Mouse (Mus musculus): Measurements from ENCODE around the gene Gimap1. TPM values are rescaled to one million over a fixed set of nuclear protein-coding genes. Genes with fewer than 3 reads are reported as not detected.

The Gimap1 gene
- polyA plus RNA-seq, 1 experiment from 2014 or later: 33.1 TPM

- no peaks in the 10 kb centered on the region for H3K9me3 ChIP-seq (replicated peaks)
- H3K4me2 ChIP-seq: no peak overlapping the region
Observed at GRCm38 (mm10) chr6:48772030-48772429, 33.2 kb downstream of the Gimap1 start.

GRCm38 (mm10) chr6:48784406-48784805 is 45.6 kb downstream of the Gimap1 start:
- no peak overlapping the region for H3K4me3 ChIP-seq (replicated peaks)
- H3K9me3 ChIP-seq (replicated peaks): peaks cover 4% of the 10 kb centered on the region; the same call in 1 of the 2 replicates
- 89% methylated on average over 1 of the region's 1 CpGs for WGBS
- no peak overlapping the region for H3K4me2 ChIP-seq
- H3K36me3 ChIP-seq: no peaks in the 10 kb centered on the region
- H3K27me3 ChIP-seq: no peaks in the 10 kb centered on the region
- no peak overlapping the region for H3K27ac ChIP-seq
- no peak for ATAC-seq (replicated peaks; ENCODE audit: low FRiP score)
- no peak overlapping the region for H3K9ac ChIP-seq
- no peaks in the 10 kb centered on the region for H3K4me1 ChIP-seq

More at GRCm38 (mm10) chr6:48772030-48772429, 33.2 kb downstream of the Gimap1 start:
- H3K27me3 ChIP-seq: no peaks in the 10 kb centered on the region
- no peak overlapping the region for H3K4me3 ChIP-seq (replicated peaks)
- 0 out of 2 replicates have a peak, but pooled peaks have one; percentile 22 for ATAC-seq (replicated peaks; ENCODE audit: low FRiP score)
- no peaks in the 10 kb centered on the region for H3K4me1 ChIP-seq
- no peak overlapping the region for H3K27ac ChIP-seq
- H3K9ac ChIP-seq: no peak overlapping the region
- WGBS: 6% methylated on average over 8 of the region's 8 CpGs
- H3K36me3 ChIP-seq: no peaks in the 10 kb centered on the region

GRCm38 (mm10) chr6:48785189-48785588 is 46.3 kb downstream of the Gimap1 start:
- H3K27me3 ChIP-seq: no peaks in the 10 kb centered on the region
- 63% methylated on average over 1 of the region's 1 CpGs for WGBS
- H3K9me3 ChIP-seq (replicated peaks): peaks cover 4% of the 10 kb centered on the region; the same call in 1 of the 2 replicates
- no peak for ATAC-seq (replicated peaks; ENCODE audit: low FRiP score)
- H3K27ac ChIP-seq: no peak overlapping the region
- H3K9ac ChIP-seq: no peak overlapping the region
- no peak overlapping the region for H3K4me3 ChIP-seq (replicated peaks)
- H3K4me2 ChIP-seq: no peak overlapping the region
- no peaks in the 10 kb centered on the region for H3K4me1 ChIP-seq
- H3K36me3 ChIP-seq: no peaks in the 10 kb centered on the region

GRCm38 (mm10) chr6:48785601-48786000 is 46.7 kb downstream of the Gimap1 start:
- ATAC-seq (replicated peaks; ENCODE audit: low FRiP score): no peak
- 68% methylated on average over 2 of the region's 2 CpGs for WGBS
- Histone ChIP-seq H3K4me3 (replicated peaks) (no peak overlapping the region), H3K36me3 (no peaks in the 10 kb centered on the region), H3K9me3 (replicated peaks) (0 out of 2 replicates have a peak, but pooled peaks cover under 1% of the 10 kb centered on the region), H3K9ac (no peak overlapping the region), H3K4me2 (no peak overlapping the region), H3K27ac (no peak overlapping the region), H3K4me1 (no peaks in the 10 kb centered on the region), H3K27me3 (no peaks in the 10 kb centered on the region)

GRCm38 (mm10) chr6:48787867-48788266 is 49.0 kb downstream of the Gimap1 start:
- WGBS: 84% methylated on average over 2 of the region's 2 CpGs
- Histone ChIP-seq H3K4me3 (replicated peaks) (no peak overlapping the region), H3K9ac (no peak overlapping the region), H3K4me2 (no peak overlapping the region), H3K9me3 (replicated peaks) (no peaks in the 10 kb centered on the region), H3K27me3 (no peaks in the 10 kb centered on the region), H3K36me3 (no peaks in the 10 kb centered on the region), H3K27ac (no peak overlapping the region), H3K4me1 (no peaks in the 10 kb centered on the region)
- no peak for ATAC-seq (replicated peaks; ENCODE audit: low FRiP score)

Other genes starting within 250 kb of the Gimap1 start
- gene Atp6v0e2, start 201.4 kb upstream of the Gimap1 start, polyA plus RNA-seq (2015; fragmentation: Nextera tagmentation; extraction: Ambion mirVana): 28.0 and 29.6 TPM in 2 replicates
- 12.8 and 16.4 TPM in 2 replicates for gene Lrrc61, start 184.3 kb upstream of the Gimap1 start, polyA plus RNA-seq (2015; fragmentation: Nextera tagmentation; extraction: Ambion mirVana)
- gene Rarres2, start 166.3 kb upstream of the Gimap1 start, polyA plus RNA-seq (2015; fragmentation: Nextera tagmentation; extraction: Ambion mirVana): 55.4 and 68.7 TPM in 2 replicates
- not detected in 2 replicates for gene Gm45021, start 149.4 kb upstream of the Gimap1 start, polyA plus RNA-seq (2015; fragmentation: Nextera tagmentation; extraction: Ambion mirVana)
- gene Repin1, start 145.2 kb upstream of the Gimap1 start, polyA plus RNA-seq (2015; fragmentation: Nextera tagmentation; extraction: Ambion mirVana): 43.8 and 47.3 TPM in 2 replicates
- gene Gm44965, start 145.1 kb upstream of the Gimap1 start, polyA plus RNA-seq (2015; fragmentation: Nextera tagmentation; extraction: Ambion mirVana): not detected in 2 replicates
- 7.0 and 7.9 TPM in 2 replicates for gene Zfp775, start 137.0 kb upstream of the Gimap1 start, polyA plus RNA-seq (2015; fragmentation: Nextera tagmentation; extraction: Ambion mirVana)
- 3.0 and 3.1 TPM in 2 replicates for gene AI854703, start 112.3 kb upstream of the Gimap1 start, polyA plus RNA-seq (2015; fragmentation: Nextera tagmentation; extraction: Ambion mirVana)
- gene Gimap8, start 91.8 kb upstream of the Gimap1 start, polyA plus RNA-seq (2015; fragmentation: Nextera tagmentation; extraction: Ambion mirVana): 3.3 and 3.8 TPM in 2 replicates
- 11.7 and 12.6 TPM in 2 replicates for gene Gimap9, start 62.9 kb upstream of the Gimap1 start, polyA plus RNA-seq (2015; fragmentation: Nextera tagmentation; extraction: Ambion mirVana)
- gene Gimap4, start 54.5 kb upstream of the Gimap1 start, polyA plus RNA-seq (2015; fragmentation: Nextera tagmentation; extraction: Ambion mirVana): 69.5 and 72.5 TPM in 2 replicates
- gene Gimap6, start 30.8 kb upstream of the Gimap1 start, polyA plus RNA-seq (2015; fragmentation: Nextera tagmentation; extraction: Ambion mirVana): 50.6 and 51.3 TPM in 2 replicates
- gene Gm28053, start 20.4 kb upstream of the Gimap1 start, polyA plus RNA-seq (2015; fragmentation: Nextera tagmentation; extraction: Ambion mirVana): 2.7 and 3.3 TPM in 2 replicates
- gene Gimap7, start 20.4 kb upstream of the Gimap1 start, polyA plus RNA-seq (2015; fragmentation: Nextera tagmentation; extraction: Ambion mirVana): not detected in 2 replicates
- gene Gimap5, start 7.1 kb downstream of the Gimap1 start, polyA plus RNA-seq (2015; fragmentation: Nextera tagmentation; extraction: Ambion mirVana): 16.4 and 16.5 TPM in 2 replicates
- 0.08 TPM in 1 of 2 replicates, not detected in the other for gene Gimap3, start 31.8 kb downstream of the Gimap1 start, polyA plus RNA-seq (2015; fragmentation: Nextera tagmentation; extraction: Ambion mirVana)
- gene Tmem176a, start 101.9 kb downstream of the Gimap1 start, polyA plus RNA-seq (2015; fragmentation: Nextera tagmentation; extraction: Ambion mirVana): 148 and 153 TPM in 2 replicates
- gene Tmem176b, start 102.4 kb downstream of the Gimap1 start, polyA plus RNA-seq (2015; fragmentation: Nextera tagmentation; extraction: Ambion mirVana): 353 and 363 TPM in 2 replicates
- 2.6 and 3.4 TPM in 2 replicates for gene Aoc1, start 133.8 kb downstream of the Gimap1 start, polyA plus RNA-seq (2015; fragmentation: Nextera tagmentation; extraction: Ambion mirVana)
- not detected in 2 replicates for gene 1600015I10Rik, start 190.8 kb downstream of the Gimap1 start, polyA plus RNA-seq (2015; fragmentation: Nextera tagmentation; extraction: Ambion mirVana)
- not detected in 2 replicates for gene Doxl2, start 235.9 kb downstream of the Gimap1 start, polyA plus RNA-seq (2015; fragmentation: Nextera tagmentation; extraction: Ambion mirVana)
- gene Svs1, start 247.8 kb downstream of the Gimap1 start, polyA plus RNA-seq (2015; fragmentation: Nextera tagmentation; extraction: Ambion mirVana): not detected in 2 replicates